Mouse (Mus musculus) T-helper 1 cell (primary cell): ENCODE data around the gene Zfp764.
"Not testable (repeated sequence)": the region's sequence is repeated elsewhere in the genome, so short reads cannot be mapped to it uniquely, and the experiment has no call there.

Experiments used
- in situ Hi-C: fragments of 300-600 bp; cut with MboI, MseI; formaldehyde crosslinking; loops from one replicate; pipeline ENCODE4 v1.15.1; 2025; ENCODE audit warnings: high pct_unique_total_duplicates

Gene Zfp764

GRCm38 (mm10) chr7:127406002-127406987 lies at the start of gene Zfp764:
Gene Zfp764 (minus strand): TSS chr7:127406822.
- in situ Hi-C loops: not testable (repeated sequence)

DNA sequence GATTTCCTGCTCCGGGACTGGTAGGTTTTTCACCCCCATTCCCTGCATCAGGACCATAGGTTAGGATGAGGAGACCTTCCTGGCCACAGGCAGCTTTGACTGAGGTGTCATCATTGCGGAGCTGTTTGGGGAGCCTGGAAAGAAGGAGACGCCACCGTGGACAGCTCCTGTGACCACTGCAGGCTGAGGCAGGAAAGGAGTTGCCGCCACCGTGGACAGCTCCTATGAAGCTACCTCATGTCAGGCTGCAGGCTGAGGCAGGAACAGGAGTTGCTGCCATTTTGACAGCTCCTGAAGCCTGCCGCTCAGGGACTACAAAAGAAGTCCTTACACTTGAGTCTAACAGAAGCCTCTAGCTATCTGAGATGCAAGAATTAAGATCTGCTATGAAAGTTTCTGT lies 48.3 kb upstream of the Zfp764 start:
- in situ Hi-C loops: loop anchor here (5.0 kb wide), 1 partner anchor 38 kb away; no protein-coding TSS in a partner anchor

DNA sequence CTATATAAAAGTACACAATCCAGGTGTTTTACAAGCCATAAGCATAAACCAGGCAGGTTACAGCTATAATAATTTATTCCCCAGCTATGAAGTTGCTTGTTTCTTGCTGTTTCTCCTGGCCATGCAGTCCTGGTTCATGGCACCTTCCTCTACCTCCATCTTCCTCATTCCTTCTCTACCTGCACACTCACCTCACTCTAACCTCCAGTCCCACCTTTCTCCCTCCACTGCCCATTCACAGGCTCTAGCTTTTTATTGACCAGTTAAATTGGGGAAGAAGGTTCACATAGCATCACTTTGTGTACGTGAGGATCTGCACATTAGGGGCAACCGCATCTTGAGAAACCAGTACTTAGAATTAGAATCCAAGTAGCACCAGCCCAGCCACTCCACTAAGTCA lies 46.4 kb upstream of the Zfp764 start:
- in situ Hi-C loops: no loop called here

- in situ Hi-C loops: no loop called here
Observed at GRCm38 (mm10) chr7:127449966-127450365, 43.3 kb upstream of the Zfp764 start.

GRCm38 (mm10) chr7:127448521-127449300 lies 42.1 kb upstream of the Zfp764 start, which contains the start of gene Zfp689:
Gene Zfp689 (minus strand): TSS chr7:127449158.
- in situ Hi-C loops: no loop called here

- in situ Hi-C loops: no loop called here
Observed at GRCm38 (mm10) chr7:127443976-127444375, 37.4 kb upstream of the Zfp764 start.

GRCm38 (mm10) chr7:127437724-127438123 lies 31.1 kb upstream of the Zfp764 start:
- in situ Hi-C loops: no loop called here

GRCm38 (mm10) chr7:127435206-127435605 lies 28.6 kb upstream of the Zfp764 start:
- in situ Hi-C loops: no loop called here

DNA sequence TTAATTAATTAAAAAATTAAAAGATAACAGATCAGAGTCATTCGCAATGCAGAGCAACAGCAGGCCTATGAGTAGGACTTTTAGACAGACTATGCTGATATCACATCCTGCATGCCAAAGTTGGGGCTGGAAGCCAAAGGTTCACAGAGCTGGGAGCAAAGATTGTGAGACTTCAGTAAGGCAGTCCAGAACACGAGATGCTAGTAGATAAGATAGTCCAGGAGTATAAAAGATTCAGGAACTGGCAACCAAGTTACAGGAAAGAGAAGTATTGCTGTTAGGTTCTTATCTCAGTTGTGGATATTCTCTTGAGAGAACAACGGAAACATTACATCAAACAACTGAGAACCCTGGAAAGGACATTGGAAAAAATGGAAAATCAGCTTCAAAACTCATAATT lies 19.7 kb upstream of the Zfp764 start:
- in situ Hi-C loops: loop anchor here (10.0 kb wide), 1 partner anchor 562 kb away; the partner anchor contains the start of genes Hirip3 and Ino80e

DNA sequence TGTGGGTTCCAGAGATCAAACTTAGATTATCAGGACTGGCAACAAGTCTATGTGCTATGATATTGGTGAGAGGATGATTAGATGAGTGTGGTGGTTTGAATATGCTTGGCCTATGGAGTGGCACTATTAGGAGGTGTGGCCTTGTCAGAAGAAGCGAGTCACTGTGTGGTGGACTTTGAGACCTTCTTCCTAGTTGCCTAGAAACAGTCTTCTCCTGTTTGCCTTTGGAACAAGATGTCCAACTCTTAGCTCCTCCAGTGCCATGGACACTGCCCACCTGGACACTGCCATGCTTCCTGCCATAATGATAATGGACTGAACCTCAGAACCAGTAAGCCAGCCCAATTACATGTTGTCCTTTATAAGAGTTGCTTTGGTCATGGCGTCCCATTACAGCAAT lies 19.3 kb upstream of the Zfp764 start:
- in situ Hi-C loops: loop anchor here (10.0 kb wide), 1 partner anchor 561 kb away; the partner anchor contains the start of genes Hirip3 and Ino80e

DNA sequence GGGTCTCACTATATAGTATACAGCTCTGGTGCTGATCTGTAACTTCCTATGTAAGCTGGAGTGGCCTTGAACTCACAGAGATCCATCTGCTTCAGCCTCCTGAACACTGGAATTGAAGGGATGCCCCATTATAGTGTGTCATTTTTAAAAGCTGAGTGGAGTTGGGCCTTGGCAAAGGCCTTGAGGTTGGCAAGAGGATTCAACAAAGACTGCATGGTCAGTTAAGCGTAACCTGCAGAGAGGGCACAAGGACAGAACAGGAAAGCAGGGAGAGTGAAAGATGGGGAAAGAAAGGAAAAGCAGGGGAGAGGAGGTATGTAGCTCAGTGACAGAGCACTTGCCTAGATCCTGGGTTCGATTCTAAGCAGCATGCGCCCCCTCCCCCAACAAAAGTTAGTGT lies 18.7 kb upstream of the Zfp764 start:
- in situ Hi-C loops: loop anchor here (10.0 kb wide), 1 partner anchor 560 kb away; the partner anchor contains the start of genes Hirip3 and Ino80e

DNA sequence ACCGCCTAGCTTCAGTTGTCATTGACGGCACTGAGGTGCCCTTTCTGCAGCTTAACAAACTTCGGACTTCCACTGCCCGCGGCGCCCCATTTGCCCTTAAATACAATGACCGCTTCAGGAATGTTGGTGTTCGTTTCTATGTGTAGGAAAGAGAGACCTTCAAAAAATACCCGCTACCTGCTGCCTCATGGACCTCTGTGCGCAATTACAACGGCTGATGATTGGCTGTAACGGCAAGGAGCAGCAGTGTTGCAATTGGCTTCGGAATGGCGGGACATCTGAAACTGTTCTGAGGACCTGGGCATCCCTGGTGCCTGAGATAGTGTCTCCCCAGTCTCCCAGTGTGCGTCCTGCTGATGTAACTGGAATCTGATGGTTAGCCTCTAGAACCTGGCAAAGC lies 15.6 kb upstream of the Zfp764 start:
- in situ Hi-C loops: loop anchor here (10.0 kb wide), 1 partner anchor 557 kb away; the partner anchor contains the start of genes Hirip3 and Ino80e

DNA sequence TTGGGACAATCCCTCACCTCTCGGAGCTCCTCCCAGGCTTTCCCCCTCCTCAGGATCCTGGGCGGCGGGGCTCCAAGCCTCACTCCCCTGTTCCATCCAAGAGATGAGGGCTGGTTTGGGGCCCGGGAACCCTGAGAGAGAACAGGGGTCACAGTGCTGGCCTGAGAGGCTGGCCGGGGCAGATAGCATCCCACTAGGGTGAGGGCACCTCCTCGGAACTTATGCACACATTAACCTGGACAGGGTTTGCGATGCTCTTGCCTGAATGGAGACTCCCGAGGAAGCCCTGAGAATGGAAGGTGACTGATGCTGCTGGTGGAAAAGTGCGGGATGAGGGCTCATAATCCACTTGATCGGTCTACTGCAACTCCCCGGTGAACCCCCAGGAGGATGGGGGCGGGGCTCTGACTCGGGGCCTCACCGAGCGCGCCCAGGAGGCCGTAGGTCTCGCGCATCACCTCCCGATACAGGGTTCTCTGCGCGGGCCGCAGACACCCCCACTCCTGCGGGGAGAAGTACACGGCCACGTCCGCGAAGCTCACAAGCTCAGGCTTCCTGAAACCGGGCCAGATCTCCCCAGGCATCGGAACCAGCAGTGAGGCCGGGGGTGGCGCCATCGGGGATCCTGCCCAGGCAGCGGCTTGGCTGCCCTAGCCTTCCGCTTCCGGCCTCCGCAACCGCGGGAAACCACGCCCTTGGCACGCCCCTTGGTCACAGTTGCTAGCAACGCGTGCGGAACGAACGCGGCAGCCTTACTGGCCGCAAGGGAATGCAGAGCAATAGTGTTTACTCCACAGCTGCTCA lies 15.0 kb upstream of the Zfp764 start, which contains the start of gene Zfp688:
Zfp688 (minus strand) TSS at position 681 of the 804 bp plus-strand sequence.
- in situ Hi-C loops: loop anchor here (10.0 kb wide), 1 partner anchor 557 kb away; the partner anchor contains the start of genes Hirip3 and Ino80e

DNA sequence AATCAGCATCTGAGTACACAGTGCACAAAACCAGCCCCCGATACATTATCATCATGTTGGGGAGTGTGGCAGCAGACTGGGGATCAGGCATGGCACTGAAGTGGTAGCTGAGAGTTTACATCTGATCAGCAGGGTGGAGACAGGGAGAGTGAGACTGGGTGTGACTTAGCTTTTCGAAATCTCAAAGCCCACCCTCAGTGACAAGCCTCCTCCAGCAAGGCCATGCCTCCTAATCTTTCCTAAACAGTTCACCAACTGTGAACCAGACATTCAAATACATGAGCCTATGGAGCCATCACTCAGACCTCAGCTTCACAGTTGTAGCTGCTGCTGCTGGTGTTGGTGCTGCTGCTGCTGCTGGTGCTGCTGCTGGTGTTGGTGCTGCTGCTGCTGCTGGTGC lies 4.8 kb upstream of the Zfp764 start:
- in situ Hi-C loops: no loop called here

DNA sequence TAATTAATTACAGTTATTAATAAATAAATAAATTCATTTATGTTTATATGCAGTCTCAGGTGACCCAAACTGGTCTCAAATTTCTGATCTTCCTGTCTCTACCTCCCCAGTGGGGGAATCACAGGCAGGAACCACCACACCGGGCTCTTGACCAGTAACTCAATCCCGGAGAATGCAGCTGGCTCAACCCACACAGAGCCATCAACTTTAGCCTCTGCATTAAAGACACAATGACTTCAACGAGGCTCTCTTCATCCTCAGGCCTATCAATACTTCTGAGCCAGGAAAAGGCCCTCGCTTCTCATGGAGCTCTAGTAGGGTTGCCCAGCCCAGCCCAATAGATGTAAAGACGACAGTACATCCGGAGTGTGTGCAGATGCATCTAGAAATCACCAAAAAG lies 2.5 kb downstream of the Zfp764 start:
- in situ Hi-C loops: not testable (repeated sequence)

- in situ Hi-C loops: no loop called here
Observed at GRCm38 (mm10) chr7:127402980-127403379, 3.6 kb downstream of the Zfp764 start.

DNA sequence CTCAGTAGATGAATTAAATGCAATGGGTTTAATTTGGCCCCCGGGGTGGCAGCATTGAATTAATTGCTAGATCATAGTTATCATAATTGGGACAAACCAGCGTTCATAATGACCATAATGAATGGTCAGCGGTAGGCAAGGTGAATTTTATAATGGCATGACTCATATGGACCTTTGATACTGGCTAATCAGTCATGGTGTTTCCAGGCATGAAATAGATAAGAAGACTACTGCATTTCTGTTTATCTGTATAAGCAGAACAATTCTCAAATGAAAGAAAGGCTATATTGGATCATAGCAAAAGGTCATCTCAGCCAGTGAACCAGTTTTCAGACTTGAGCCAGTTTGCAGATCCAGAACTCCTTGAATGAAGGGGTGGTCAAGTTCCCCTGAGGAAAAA lies 6.3 kb downstream of the Zfp764 start:
- in situ Hi-C loops: no loop called here

GRCm38 (mm10) chr7:127393944-127394333 lies 12.7 kb downstream of the Zfp764 start:
- in situ Hi-C loops: no loop called here

DNA sequence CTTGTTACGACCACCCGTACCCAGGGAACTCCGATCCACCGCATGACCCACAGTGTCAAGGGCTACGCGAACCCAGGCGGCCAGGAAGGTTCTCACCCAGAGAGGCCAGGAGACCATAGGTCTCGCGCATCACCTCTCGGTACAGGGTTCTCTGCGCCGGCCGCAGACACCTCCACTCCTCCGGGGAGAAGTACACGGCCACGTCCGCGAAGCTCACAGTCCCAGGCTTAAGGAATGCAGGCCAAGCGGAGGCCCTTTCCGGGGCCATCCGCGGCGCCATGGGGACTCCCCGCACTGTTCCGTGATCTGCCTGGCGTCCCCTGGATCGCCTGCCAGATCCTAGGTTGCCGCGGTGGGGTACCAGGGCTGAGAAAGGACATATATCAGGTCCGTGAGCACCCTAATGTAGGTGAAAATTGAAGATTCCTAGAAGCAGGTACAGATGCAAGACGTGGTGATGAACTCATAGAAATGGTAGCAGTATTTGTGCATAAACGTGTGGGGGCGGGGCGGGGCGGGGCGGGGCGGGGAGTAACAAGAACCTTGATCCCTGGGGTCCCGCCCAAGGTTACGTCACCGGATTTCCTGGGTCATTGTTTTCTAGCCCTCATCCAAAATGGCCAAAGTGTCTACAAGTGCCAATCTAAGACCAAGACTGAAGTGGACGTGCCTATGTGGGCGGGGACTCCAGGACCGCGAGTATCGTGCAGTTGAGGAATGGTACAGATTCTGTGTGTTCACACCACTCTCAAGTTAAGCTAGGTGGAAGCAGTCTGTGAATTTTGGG lies 13.3 kb downstream of the Zfp764 start, which contains the start of gene E430018J23Rik:
E430018J23Rik (minus strand) TSS at position 473 of the 787 bp plus-strand sequence.
- in situ Hi-C loops: no loop called here

DNA sequence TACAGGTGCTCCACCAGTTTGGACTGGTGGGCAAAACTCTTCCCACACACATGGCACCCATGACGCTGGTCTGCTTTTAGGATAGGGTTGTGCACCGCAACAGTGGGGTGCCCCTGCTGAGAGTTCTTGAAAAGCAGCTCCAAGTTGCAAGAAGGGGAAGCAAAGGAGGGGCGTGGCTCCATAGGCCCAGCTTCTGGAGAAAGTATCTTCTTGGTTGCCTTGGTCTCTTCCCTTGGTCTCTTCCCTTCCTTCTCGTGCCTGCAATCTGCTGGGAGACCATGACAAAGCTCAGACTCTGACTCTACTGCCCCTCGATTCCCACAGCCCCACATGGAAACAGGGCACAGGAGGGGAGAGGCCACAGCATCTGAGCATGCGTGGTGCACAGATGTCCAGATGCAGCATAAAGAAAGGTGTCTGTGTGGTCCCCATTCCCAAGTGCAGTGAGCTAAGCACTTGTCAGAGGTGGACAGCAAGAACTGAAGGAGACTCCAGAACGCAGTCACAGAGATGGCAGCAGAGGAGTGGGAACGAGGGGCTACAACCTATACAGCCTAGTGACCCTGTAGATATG lies 14.3 kb downstream of the Zfp764 start:
- in situ Hi-C loops: no loop called here
